ENCODE assay signal across 21 mouse cellular contexts in the genomic region with DNA sequence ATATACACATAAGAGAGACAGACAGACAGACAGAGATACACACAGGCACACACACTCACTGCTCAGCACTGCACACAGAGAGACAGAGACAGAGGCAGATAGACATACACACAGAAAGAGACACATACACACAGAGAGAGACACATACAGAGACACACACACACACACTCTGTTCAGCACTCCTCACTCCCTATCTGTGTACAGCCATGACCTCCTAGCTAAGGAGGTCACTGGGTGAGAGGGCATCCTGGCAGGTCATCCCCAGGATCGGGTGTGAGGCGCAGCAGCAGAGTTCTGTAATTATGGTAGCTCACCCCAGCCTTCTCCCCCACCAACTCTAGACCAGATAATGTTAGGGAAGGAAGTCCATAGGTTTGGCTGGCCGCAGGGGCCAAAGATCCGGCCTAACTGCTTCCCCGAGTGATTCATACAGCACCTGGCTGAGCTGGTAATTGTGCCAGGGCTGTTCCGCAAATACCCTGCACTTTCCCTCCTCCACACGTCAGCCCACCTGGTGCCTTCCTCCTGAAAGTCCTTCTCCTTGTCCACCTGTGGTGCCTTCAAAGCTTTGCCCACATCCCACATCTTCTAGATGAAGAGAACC. TPM values are rescaled to one million over a fixed set of nuclear protein-coding genes. Genes with fewer than 3 reads are reported as not detected.
DNase-seq lines count a peak whose midpoint lies in the region; TF ChIP-seq lines count a peak whose summit lies in the region.
"Had no signal": no experiment of that assay in that cellular context is flagged by ENCODE, and none has a peak within 500 bp of the region (broad histone marks: within the 10 kb centered on the region; RNA-seq: fewer than 3 reads in every experiment).

No protein-coding gene starts in this region.

- no peak for TF ChIP-seq POLR2A in cerebellum, adult 2 months (IDR thresholded peaks at IDR 0.05; ENCODE audit: borderline replicate concordance, insufficient read depth, low read length)
- no peak for TF ChIP-seq POLR2A in liver, adult 2 months (IDR thresholded peaks at IDR 0.05; ENCODE audit: extremely low read depth, insufficient read depth, low read length)

- H3K79me2 ChIP-seq in liver, adult 2 months (ENCODE audit: control insufficient read depth, insufficient read depth, low read length): no peaks in the 10 kb centered on the region; the same call in 1 of the 2 replicates

- peak overlapping the region; percentile 19; the same call in 1 of the 2 replicates for H3K27ac ChIP-seq in cerebellum, adult 2 months (ENCODE audit: insufficient read depth, low read length)
- no peak overlapping the region for H3K27ac ChIP-seq in liver, adult 2 months (replicated peaks; ENCODE audit: insufficient read depth, low read depth, low read length)
- H3K27ac ChIP-seq: embryonic facial prominence, embryonic 12.5 days; heart, embryonic 15.5 days; kidney, embryonic 15.5 days; limb, embryonic 13.5 days; macrophage had no signal

- peaks cover 9% of the 10 kb centered on the region for H3K4me1 ChIP-seq in cerebellum, adult 2 months (ENCODE audit: control insufficient read depth, insufficient read depth, low read length)
- peaks cover 9% of the 10 kb centered on the region for H3K4me1 ChIP-seq in liver, adult 2 months (ENCODE audit: control insufficient read depth, insufficient read depth, low read length)

- peak; percentile 51 to 76 for DNase-seq in cerebellum, adult 2 months
- DNase-seq in cerebellum, postnatal 10 days: no peak
- peak; percentile 65 for DNase-seq in liver, adult 2 months (ENCODE audit: extremely low read depth, low read depth, low spot score)
- DNase-seq in liver: no peak
- DNase-seq in urinary bladder, postnatal 14 days (ENCODE audit: low spot score): peak; percentile 69
- no peak for DNase-seq in urinary bladder, postnatal 4 days (ENCODE audit: low spot score in 2 of 2)
- DNase-seq in urinary bladder, postnatal 36 days (ENCODE audit: low spot score in 2 of 2): peak; percentile 44 to 50
- DNase-seq in thymus, postnatal 10 days (ENCODE audit: low spot score in 2 of 2): no peak
- DNase-seq: adrenal gland, postnatal 14 days; heart, adult 11 months; lung, embryonic 14.5 days; right cerebral cortex, postnatal 14 days had no signal

- no peak overlapping the region for H3K9ac ChIP-seq in liver, adult 2 months (ENCODE audit: low read depth, low read length)
- H3K9ac ChIP-seq: embryonic facial prominence, embryonic 12.5 days; heart, embryonic 15.5 days; kidney, embryonic 15.5 days; lung, embryonic 14.5 days had no signal

- no peaks in the 10 kb centered on the region for H3K27me3 ChIP-seq in cerebellum, adult 2 months (ENCODE audit: control insufficient read depth, insufficient read depth, low read length)
- no peaks in the 10 kb centered on the region for H3K27me3 ChIP-seq in liver, adult 2 months (ENCODE audit: control insufficient read depth, insufficient read depth, low read length)
- H3K27me3 ChIP-seq: forebrain, embryonic 15.5 days had no signal

- WGBS in cerebellum, adult 2 months: 23% methylated on average over 7 of the region's 7 CpGs
- 19% methylated on average over 7 of the region's 7 CpGs for WGBS in liver, adult 2 months

- no peak for TF ChIP-seq CTCF in cerebellum, adult 2 months (IDR thresholded peaks at IDR 0.05; ENCODE audit: borderline replicate concordance, insufficient read depth, low read depth, low read length)
- no peak for TF ChIP-seq CTCF in liver, adult 2 months (IDR thresholded peaks at IDR 0.05; ENCODE audit: low read depth, low read length)

- H3K4me3 ChIP-seq in cerebellum, adult 2 months (replicated peaks; ENCODE audit: insufficient read depth, low read depth, low read length): no peak overlapping the region
- no peak overlapping the region for H3K4me3 ChIP-seq in liver, adult 2 months (ENCODE audit: insufficient read depth, low read depth, low read length)
- H3K4me3 ChIP-seq: embryonic facial prominence, embryonic 12.5 days; heart, embryonic 15.5 days; kidney, embryonic 15.5 days had no signal

- no peaks in the 10 kb centered on the region for H3K36me3 ChIP-seq in liver, adult 2 months (ENCODE audit: control insufficient read depth, insufficient read depth, low read length)
- H3K36me3 ChIP-seq: embryonic facial prominence, embryonic 12.5 days; forebrain, embryonic 15.5 days; heart, embryonic 15.5 days; kidney, embryonic 15.5 days; limb, embryonic 13.5 days had no signal

RNA-seq across cellular contexts. Expression of a gene that starts 2.3 kb away (rescaled TPM):
- polyA plus RNA-seq in cerebellum, adult 2 months (2012; rRNA removed): 39.6 and 46.5 TPM in 2 replicates
- total RNA-seq in liver, adult 2 months (2014; rRNA removed): 0.87 and 1.1 TPM in 2 replicates
- polyA plus RNA-seq in liver, adult 2 months (2012; rRNA removed): 20.9 and 22.5 TPM in 2 replicates
- polyA plus RNA-seq: macrophage had no signal

RNA-seq across cellular contexts. Expression of a gene that starts 31.7 kb away (rescaled TPM):
- 196 and 220 TPM in 2 replicates for polyA plus RNA-seq in cerebellum, adult 2 months (2012; rRNA removed)
- 0.34 and 4.2 TPM in 2 replicates for total RNA-seq in liver, adult 2 months (2014; rRNA removed)
- polyA plus RNA-seq in liver, adult 2 months (2012; rRNA removed): 0.19 TPM in 1 of 2 replicates, not detected in the other
- total RNA-seq: CH12.LX had no signal

RNA-seq across cellular contexts. Expression of a gene that starts 31.8 kb away (rescaled TPM):
- polyA plus RNA-seq in cerebellum, adult 2 months (2012; rRNA removed): 1.6 and 1.7 TPM in 2 replicates
- not detected in 2 replicates for total RNA-seq in liver, adult 2 months (2014; rRNA removed)
- not detected in 2 replicates for polyA plus RNA-seq in liver, adult 2 months (2012; rRNA removed)
- total RNA-seq: CH12.LX had no signal
- polyA plus RNA-seq: embryonic facial prominence, embryonic 12.5 days; limb, embryonic 13.5 days; lung, embryonic 14.5 days; macrophage had no signal

RNA-seq across cellular contexts. Expression of a gene that starts 54.5 kb away (rescaled TPM):
- 0.33 and 0.67 TPM in 2 replicates for polyA plus RNA-seq in cerebellum, adult 2 months (2012; rRNA removed)
- total RNA-seq in liver, adult 2 months (2014; rRNA removed): not detected in 2 replicates
- polyA plus RNA-seq in liver, adult 2 months (2012; rRNA removed): not detected in 2 replicates
- total RNA-seq: adrenal gland, postnatal 14 days; CH12.LX; gastrocnemius, adult 18-20 months; left cerebral cortex, adult 18-20 months had no signal
- polyA plus RNA-seq: embryonic facial prominence, embryonic 12.5 days; heart, embryonic 15.5 days; limb, embryonic 13.5 days; lung, embryonic 14.5 days; macrophage had no signal

Comparison
In these comparisons a context has a peak if more than half of its experiments do, and no peak if none do; other contexts are left out.
1. DNase-seq: peak in cerebellum, adult 2 months (2 of 2), liver, adult 2 months (single experiment), urinary bladder, postnatal 14 days (single experiment) and urinary bladder, postnatal 36 days (2 of 2); none in cerebellum, postnatal 10 days (0 of 2), liver (single experiment), urinary bladder, postnatal 4 days (0 of 2) and thymus, postnatal 10 days (0 of 2).
2. RNA of a gene that starts 31.7 kb away (polyA plus RNA-seq): 196 to 220 TPM in cerebellum, adult 2 months; 0.19 TPM in liver, adult 2 months; every median in the first group is over 100 times any median in the second.